Mouse (Mus musculus): ENCODE measurements around the gene Sipa1l3.

Sipa1l3 gene

DNA sequence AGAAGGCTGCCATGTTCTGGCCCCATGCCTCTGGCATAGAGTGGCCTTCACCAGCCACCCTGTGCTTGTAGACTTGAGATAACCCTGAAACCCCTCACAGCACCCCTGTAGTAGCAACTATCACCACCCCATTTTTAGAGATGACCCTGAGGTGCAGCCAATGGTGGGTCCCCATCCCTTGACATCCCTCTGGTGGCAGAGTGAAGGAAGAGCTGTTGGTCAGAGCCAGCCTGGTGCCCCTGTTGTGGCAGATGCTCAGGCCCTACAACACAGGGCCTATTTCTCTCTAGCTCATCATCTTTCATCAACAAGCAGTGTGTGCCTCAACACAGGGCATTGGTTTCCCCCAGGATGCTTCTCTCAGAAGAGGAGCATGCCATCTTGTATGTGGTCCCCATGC, 183.2 kb downstream of the Sipa1l3 start:
- H3K27me3 ChIP-seq (ENCODE audit: insufficient read depth, low read length), result no peaks in the 10 kb centered on the region
- TF ChIP-seq POU5F1 (IDR thresholded peaks at IDR 0.05; ENCODE audit: borderline replicate concordance, low read length) (no peak), CTCF (conservative IDR thresholded peaks at IDR 0.05; ENCODE audit: low read length) (0 out of 2 replicates have a peak, but pooled peaks have one; percentile 2), NANOG (IDR thresholded peaks at IDR 0.05; ENCODE audit: borderline replicate concordance, low read length) (no peak)
- H3K36me3 ChIP-seq (ENCODE audit: insufficient read depth, low read length), result peaks cover 62% of the 10 kb centered on the region
- H3K4me3 ChIP-seq (replicated peaks; ENCODE audit: low read length), result no peak overlapping the region
- H3K9me3 ChIP-seq (ENCODE audit: low read length), result no peaks in the 10 kb centered on the region
- peaks cover 43% of the 10 kb centered on the region for H3K4me1 ChIP-seq (replicated peaks; ENCODE audit: low read depth, low read length)

DNA sequence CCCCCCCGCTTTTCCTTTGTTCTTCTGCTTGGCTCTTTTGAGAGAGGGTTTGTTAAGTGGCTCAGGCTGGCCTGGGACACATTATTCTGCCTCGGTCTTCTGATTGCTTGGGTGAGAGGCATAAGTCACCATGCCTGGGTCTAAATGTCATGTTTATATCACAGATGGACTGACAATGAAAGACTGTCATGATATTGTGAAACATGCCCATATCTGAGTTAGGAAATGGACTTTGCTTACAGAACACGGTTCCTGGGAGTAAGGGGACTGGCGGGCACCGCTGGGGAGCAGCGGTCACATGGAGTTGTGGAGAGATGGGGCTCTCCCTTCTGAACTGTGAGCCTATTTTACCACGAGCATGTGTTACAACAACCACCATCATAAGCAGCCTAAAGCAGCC, 184.3 kb downstream of the Sipa1l3 start:
- Histone ChIP-seq H3K27me3 (ENCODE audit: insufficient read depth, low read length) (no peaks in the 10 kb centered on the region), H3K9me3 (ENCODE audit: low read length) (no peaks in the 10 kb centered on the region), H3K4me1 (replicated peaks; ENCODE audit: low read depth, low read length) (peaks cover 37% of the 10 kb centered on the region), H3K36me3 (ENCODE audit: insufficient read depth, low read length) (peaks cover 69% of the 10 kb centered on the region), H3K4me3 (replicated peaks; ENCODE audit: low read length) (no peak overlapping the region)
- TF ChIP-seq POU5F1 (IDR thresholded peaks at IDR 0.05; ENCODE audit: borderline replicate concordance, low read length) (no peak), NANOG (IDR thresholded peaks at IDR 0.05; ENCODE audit: borderline replicate concordance, low read length) (no peak), CTCF (conservative IDR thresholded peaks at IDR 0.05; ENCODE audit: low read length) (no peak)

DNA sequence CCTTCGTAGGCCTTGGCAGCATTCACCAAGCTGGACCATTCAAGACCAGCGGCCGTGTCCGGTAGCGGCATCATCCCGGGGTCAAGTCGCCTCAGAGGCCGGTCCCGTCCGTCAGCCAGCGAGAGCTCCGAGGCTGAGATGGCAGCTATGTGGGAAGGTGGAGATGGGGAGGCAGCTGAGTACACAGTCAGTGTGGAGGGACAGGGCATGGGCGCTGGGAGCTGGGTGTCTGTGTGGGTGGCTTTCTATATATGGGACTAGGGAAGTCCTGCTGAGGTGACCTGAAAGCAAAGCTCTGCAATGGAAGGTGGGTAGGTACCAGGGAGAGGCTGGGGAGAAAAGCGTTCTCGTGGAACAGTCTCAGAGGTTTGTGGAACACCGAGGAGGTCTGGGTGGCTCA, 189.5 kb downstream of the Sipa1l3 start:
- no peaks in the 10 kb centered on the region for H3K9me3 ChIP-seq (ENCODE audit: low read length)
- no peaks in the 10 kb centered on the region for H3K27me3 ChIP-seq (ENCODE audit: insufficient read depth, low read length)
- H3K36me3 ChIP-seq (ENCODE audit: insufficient read depth, low read length), result peaks cover 55% of the 10 kb centered on the region
- H3K4me1 ChIP-seq (replicated peaks; ENCODE audit: low read depth, low read length), result peaks cover 21% of the 10 kb centered on the region
- no peak overlapping the region for H3K4me3 ChIP-seq (replicated peaks; ENCODE audit: low read length)
- no peak for TF ChIP-seq CTCF (conservative IDR thresholded peaks at IDR 0.05; ENCODE audit: low read length)
- TF ChIP-seq NANOG (IDR thresholded peaks at IDR 0.05; ENCODE audit: borderline replicate concordance, low read length), result no peak
- no peak for TF ChIP-seq POU5F1 (IDR thresholded peaks at IDR 0.05; ENCODE audit: borderline replicate concordance, low read length)

DNA sequence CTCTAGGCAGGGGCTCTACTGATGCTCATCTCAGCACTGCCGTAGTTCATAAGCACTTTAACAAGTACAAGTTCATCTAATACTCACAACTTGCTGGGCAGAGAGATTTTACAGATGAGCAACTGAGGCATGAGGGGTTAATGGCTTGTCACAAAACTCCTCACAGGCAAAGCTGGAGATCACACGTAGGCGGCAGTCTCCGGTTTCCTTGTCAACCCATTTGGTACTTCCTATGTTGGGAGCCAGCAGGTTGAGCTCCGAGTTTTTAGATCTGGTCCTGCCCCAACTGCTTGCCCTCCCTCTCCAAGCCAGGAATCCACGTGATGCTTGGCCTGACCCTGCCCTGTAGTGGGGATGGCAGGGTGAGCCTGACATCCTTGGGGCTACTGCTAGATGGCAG, 191.4 kb downstream of the Sipa1l3 start:
- Histone ChIP-seq H3K27me3 (ENCODE audit: insufficient read depth, low read length) (no peaks in the 10 kb centered on the region), H3K4me1 (replicated peaks; ENCODE audit: low read depth, low read length) (peaks cover 15% of the 10 kb centered on the region), H3K4me3 (replicated peaks; ENCODE audit: low read length) (no peak overlapping the region), H3K9me3 (ENCODE audit: low read length) (no peaks in the 10 kb centered on the region), H3K36me3 (ENCODE audit: insufficient read depth, low read length) (peaks cover 60% of the 10 kb centered on the region)
- TF ChIP-seq CTCF (conservative IDR thresholded peaks at IDR 0.05; ENCODE audit: low read length) (no peak), NANOG (IDR thresholded peaks at IDR 0.05; ENCODE audit: borderline replicate concordance, low read length) (no peak), POU5F1 (IDR thresholded peaks at IDR 0.05; ENCODE audit: borderline replicate concordance, low read length) (no peak)

DNA sequence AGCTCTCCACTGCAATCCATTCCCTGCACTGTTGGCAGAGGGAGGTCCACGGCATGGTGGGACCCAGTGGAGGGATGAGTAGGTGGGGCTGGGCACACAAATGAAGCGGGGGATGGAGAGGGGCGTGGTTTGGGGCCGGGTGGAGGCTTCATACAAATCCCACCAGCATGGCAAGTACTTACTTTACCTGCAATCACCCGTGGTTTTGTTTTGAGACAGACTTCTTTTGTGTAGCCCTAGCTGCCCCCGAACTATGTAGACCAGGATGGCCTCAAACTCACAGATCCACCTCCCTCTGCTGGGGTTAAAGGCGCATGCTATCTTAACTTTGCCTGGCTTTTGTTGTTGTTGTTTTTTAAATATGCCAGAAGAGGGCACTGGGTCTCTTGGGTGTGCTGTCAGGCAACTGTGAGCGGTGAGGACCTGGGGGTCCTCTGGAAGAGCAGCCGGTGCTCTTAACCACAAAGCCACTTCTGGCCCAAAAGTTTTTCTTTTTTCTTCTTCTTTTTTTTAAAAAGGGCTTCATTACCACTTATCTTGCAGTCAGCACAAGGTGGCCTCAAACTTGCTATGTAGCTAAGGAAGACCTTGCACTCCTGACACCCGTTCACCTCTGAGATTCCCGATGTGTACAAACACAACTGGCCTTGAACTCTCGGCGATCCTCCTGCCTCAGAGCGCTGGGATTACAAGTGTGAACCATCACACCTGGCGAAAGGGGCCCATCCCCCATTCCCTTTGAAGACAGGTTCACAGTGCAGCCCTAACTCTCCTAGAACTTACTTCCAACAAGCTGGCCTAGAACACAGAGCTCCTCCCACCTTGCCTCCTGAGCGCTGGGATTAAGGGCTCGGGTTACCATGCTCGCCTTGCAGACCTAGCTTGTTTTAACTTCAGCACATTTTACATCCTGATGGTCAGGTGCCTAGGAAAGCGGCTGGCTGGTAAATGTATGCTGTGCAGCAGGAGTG, 198.8 kb downstream of the Sipa1l3 start:
- Histone ChIP-seq H3K36me3 (ENCODE audit: insufficient read depth, low read length) (peaks cover 21% of the 10 kb centered on the region), H3K27me3 (ENCODE audit: insufficient read depth, low read length) (no peaks in the 10 kb centered on the region), H3K4me1 (replicated peaks; ENCODE audit: low read depth, low read length) (peaks cover 78% of the 10 kb centered on the region), H3K4me3 (replicated peaks; ENCODE audit: low read length) (peak overlapping the region; percentile 63), H3K9me3 (ENCODE audit: low read length) (no peaks in the 10 kb centered on the region)
- TF ChIP-seq CTCF (conservative IDR thresholded peaks at IDR 0.05; ENCODE audit: low read length), result no peak

DNA sequence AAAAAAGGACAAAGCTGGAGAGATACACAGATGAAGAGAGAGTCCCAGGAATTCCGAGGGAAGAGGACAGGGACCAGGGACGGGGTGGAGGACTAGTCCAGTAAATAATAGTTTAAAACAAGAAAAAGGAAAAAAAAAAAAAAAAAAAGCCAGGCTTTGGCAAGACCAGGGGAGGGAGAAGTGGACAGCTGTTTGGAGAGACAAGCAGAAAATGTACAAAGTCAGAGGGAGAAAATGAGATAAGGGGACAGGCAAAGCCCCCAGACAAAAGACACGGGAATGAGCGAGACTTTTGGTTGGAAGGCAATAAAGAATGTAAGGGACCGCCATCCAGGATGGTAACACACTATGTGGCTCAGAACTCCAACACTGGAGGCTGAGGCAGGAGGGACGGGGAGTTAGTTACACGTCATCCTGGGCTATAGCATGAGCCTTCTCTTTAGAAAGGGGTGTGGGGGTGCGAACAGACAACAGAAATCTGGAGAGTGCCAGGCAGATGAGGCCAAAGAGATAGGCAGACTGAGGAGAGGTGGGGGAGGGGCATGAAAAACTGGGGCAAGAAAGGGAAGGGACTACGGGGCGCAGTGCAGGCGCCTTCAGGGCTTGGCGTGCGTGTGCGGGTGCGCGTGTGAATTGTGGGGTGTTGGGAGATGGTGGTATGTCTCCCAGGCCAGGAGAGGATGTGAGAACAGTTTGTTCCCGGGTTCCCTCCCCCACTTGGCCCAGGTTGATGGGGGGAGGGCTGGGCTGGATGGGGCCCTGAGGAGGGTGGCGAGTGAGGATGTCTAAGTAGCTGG, 200.1 kb downstream of the Sipa1l3 start:
- no peaks in the 10 kb centered on the region for H3K27me3 ChIP-seq (ENCODE audit: insufficient read depth, low read length)
- H3K4me1 ChIP-seq (replicated peaks; ENCODE audit: low read depth, low read length), result peaks cover 91% of the 10 kb centered on the region
- TF ChIP-seq CTCF (conservative IDR thresholded peaks at IDR 0.05; ENCODE audit: low read length) (no peak), POU5F1 (IDR thresholded peaks at IDR 0.05; ENCODE audit: borderline replicate concordance, low read length) (no peak), NANOG (IDR thresholded peaks at IDR 0.05; ENCODE audit: borderline replicate concordance, low read length) (no peak)
- peaks cover 23% of the 10 kb centered on the region; the same call in 1 of the 2 replicates for H3K36me3 ChIP-seq (ENCODE audit: insufficient read depth, low read length)
- no peaks in the 10 kb centered on the region for H3K9me3 ChIP-seq (ENCODE audit: low read length)
- H3K4me3 ChIP-seq (replicated peaks; ENCODE audit: low read length), result peak overlapping the region; percentile 63

DNA sequence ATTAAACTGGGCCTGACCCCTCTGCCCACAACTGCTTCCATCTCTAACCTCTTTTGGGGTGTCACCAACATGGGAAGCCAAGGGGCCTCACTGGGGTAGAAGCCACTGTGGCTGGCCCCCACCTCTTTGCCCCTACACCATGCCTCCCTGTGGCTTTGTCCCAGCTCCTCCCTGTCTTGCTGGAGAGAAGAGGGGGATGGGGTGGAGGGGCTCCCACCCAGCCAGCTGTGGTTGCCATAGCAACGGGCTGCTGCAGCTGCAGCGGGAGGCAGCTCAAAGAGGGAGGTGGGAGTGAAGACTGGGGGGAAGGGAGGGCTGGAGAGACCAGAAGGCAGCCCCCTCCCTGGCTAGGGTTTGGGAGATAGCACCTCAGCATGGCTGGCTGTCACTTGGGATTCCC, 200.9 kb downstream of the Sipa1l3 start:
- Histone ChIP-seq H3K9me3 (ENCODE audit: low read length) (no peaks in the 10 kb centered on the region), H3K4me3 (replicated peaks; ENCODE audit: low read length) (peak overlapping the region; percentile 56), H3K4me1 (replicated peaks; ENCODE audit: low read depth, low read length) (peaks cover 98% of the 10 kb centered on the region), H3K27me3 (ENCODE audit: insufficient read depth, low read length) (no peaks in the 10 kb centered on the region), H3K36me3 (ENCODE audit: insufficient read depth, low read length) (peaks cover 26% of the 10 kb centered on the region; the same call in 1 of the 2 replicates)
- no peak for TF ChIP-seq NANOG (IDR thresholded peaks at IDR 0.05; ENCODE audit: borderline replicate concordance, low read length)
- TF ChIP-seq CTCF (conservative IDR thresholded peaks at IDR 0.05; ENCODE audit: low read length), result no peak
- no peak for TF ChIP-seq POU5F1 (IDR thresholded peaks at IDR 0.05; ENCODE audit: borderline replicate concordance, low read length)

DNA sequence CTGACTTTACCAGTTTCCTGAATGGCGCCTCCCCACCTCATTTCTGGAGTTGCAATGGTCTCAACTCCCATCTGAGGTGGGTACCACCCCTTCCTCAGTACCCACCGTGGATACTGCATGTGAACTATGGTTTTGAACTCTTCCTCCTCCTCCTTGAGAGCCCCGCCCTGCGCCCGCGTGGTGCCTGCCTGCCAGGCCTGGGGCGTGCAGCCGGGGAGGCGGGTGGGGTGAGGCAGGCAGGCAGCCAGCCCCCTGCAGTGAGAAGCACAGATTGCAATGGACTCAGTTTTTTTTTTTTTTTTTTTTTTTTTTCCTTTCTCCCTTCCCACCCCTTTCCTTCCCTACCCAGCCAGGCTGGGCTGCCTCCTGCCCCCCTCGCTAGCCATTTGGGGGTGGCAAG, 201.5 kb downstream of the Sipa1l3 start:
- peaks cover 96% of the 10 kb centered on the region for H3K4me1 ChIP-seq (replicated peaks; ENCODE audit: low read depth, low read length)
- peaks cover 29% of the 10 kb centered on the region; the same call in 1 of the 2 replicates for H3K36me3 ChIP-seq (ENCODE audit: insufficient read depth, low read length)
- TF ChIP-seq NANOG (IDR thresholded peaks at IDR 0.05; ENCODE audit: borderline replicate concordance, low read length) (no peak), CTCF (conservative IDR thresholded peaks at IDR 0.05; ENCODE audit: low read length) (no peak), POU5F1 (IDR thresholded peaks at IDR 0.05; ENCODE audit: borderline replicate concordance, low read length) (no peak)
- no peaks in the 10 kb centered on the region for H3K27me3 ChIP-seq (ENCODE audit: insufficient read depth, low read length)
- H3K9me3 ChIP-seq (ENCODE audit: low read length), result no peaks in the 10 kb centered on the region
- peak overlapping the region; percentile 56 for H3K4me3 ChIP-seq (replicated peaks; ENCODE audit: low read length)

All from E14TG2a.4 (cell line).